Mouse (Mus musculus): ENCODE data around the gene Eme1. TPM values are rescaled to one million over a fixed set of nuclear protein-coding genes. Genes with fewer than 3 reads are reported as not detected.
A peak's percentile ranks its signal among the peaks of the same experiment; 100 is the strongest.

Gene Eme1
- polyA plus RNA-seq, 1 experiment from 2014 or later = 4.2 TPM

GRCm38 (mm10) chr11:94602356-94602955, 51.3 kb downstream of the Eme1 start:
- TF ChIP-seq CTCF (IDR thresholded peaks at IDR 0.05; ENCODE audit: low read depth) = no peak
- Histone ChIP-seq H3K9me3 (ENCODE audit: control insufficient read depth) (no peaks in the 10 kb centered on the region), H3K27me3 (replicated peaks; ENCODE audit: control insufficient read depth, insufficient read depth, low read length) (no peaks in the 10 kb centered on the region), H3K4me2 (replicated peaks; ENCODE audit: low read depth) (peak overlapping the region; percentile 73; the same call in 1 of the 2 replicates), H3K27ac (ENCODE audit: low read depth, low read length) (no peak overlapping the region), H3K36me3 (ENCODE audit: control insufficient read depth, insufficient read depth) (no peaks in the 10 kb centered on the region), H3K4me3 (ENCODE audit: low read depth, low read length) (no peak overlapping the region), H3K4me1 (replicated peaks; ENCODE audit: control insufficient read depth, insufficient read depth, low read length) (no peaks in the 10 kb centered on the region), H3K9ac (ENCODE audit: low read depth, low read length) (no peak overlapping the region)
- 67% methylated on average over 11 of the region's 11 CpGs for WGBS
- ATAC-seq = no peak

DNA sequence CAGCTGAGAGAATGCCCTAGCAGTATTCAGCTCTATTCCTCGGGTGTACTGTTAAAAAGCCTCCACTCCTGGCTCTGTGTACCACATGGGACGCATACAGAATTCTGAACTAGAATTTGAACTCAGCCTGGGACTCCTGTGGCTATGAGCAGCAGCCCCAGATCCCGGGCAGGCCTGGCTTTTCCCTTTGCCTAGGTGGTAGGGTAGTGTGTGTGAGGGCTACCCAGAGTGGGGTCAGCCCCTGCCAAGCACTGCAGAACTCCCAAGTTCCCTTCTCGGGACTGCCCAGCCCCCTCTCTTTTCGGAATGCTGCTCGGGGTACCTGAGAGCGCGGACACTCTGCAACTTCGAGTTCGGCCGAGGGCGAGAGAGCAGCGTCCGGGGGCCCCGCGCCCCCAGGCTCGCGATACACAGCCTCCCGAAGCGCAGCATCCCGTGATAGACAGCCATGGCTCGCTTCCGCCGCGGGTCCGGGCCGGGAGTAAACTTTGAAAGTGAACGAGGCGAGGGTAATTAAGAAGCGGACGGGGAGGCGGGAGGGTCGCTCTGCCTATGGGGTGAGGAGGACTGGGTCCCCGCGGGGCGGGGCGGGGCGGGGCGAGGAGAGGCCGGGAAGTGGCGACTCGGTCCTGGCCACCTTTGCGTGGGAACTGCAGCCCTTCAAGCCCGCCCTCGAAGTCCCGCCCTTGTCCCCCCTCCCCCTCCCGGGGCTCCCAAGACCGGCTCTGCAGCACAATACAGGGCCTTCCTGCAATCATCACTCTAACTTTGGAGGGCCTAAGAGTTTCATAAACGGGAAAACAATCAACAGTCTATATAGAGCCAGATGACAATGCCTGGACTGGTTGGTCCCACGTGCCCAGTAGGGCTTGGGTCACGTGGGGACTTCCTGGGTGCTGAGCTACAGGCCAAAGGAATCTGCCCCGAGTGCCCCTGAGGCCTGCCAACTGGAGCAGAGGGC, 52.2 kb downstream of the Eme1 start, which contains the start of gene Acsf2:
Gene Acsf2 (minus strand): TSS at position 551 of the 961 bp plus-strand sequence.
- peak; percentile 61 for ATAC-seq
- whole genome bisulfite sequencing = 3% methylated on average over 48 of the region's 52 CpGs
- Histone ChIP-seq H3K4me3 (ENCODE audit: low read depth, low read length) (peak within 1 kb of the TSS; percentile 44), H3K9ac (ENCODE audit: low read depth, low read length) (peak within 1 kb of the TSS; percentile 35), H3K36me3 (ENCODE audit: control insufficient read depth, insufficient read depth) (no peaks in the 10 kb centered on the region), H3K4me2 (replicated peaks; ENCODE audit: low read depth) (peak within 1 kb of the TSS; percentile 73), H3K27me3 (replicated peaks; ENCODE audit: control insufficient read depth, insufficient read depth, low read length) (no peaks in the 10 kb centered on the region), H3K4me1 (replicated peaks; ENCODE audit: control insufficient read depth, insufficient read depth, low read length) (no peaks in the 10 kb centered on the region), H3K9me3 (ENCODE audit: control insufficient read depth) (no peaks in the 10 kb centered on the region), H3K27ac (ENCODE audit: low read depth, low read length) (peak within 1 kb of the TSS; percentile 47)
- TF ChIP-seq CTCF (IDR thresholded peaks at IDR 0.05; ENCODE audit: low read depth) = no peak

DNA sequence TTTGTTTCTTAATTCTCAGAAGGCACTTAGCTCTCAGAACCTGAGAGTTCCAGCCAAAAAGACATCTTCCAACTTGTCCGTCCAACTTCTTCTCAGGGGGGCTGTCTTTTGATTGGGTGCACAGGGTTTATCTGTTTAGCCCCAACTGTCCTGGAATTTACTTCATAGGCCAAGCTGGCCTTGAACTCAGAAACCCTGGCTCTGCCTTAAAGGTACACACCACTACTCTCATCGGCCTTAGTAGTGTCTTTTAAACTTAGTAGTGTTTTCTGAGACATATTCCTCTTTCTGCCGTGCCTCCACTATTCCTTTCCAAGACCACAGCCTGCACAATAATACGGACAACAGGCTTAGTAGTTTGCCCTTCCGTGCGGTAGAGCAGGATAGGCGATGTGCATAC, 53.3 kb downstream of the Eme1 start:
- TF ChIP-seq CTCF (IDR thresholded peaks at IDR 0.05; ENCODE audit: low read depth) = no peak
- no peak overlapping the region for H3K27ac ChIP-seq (ENCODE audit: low read depth, low read length)
- 89% methylated on average over 7 of the region's 7 CpGs for WGBS
- no peaks in the 10 kb centered on the region for H3K36me3 ChIP-seq (ENCODE audit: control insufficient read depth, insufficient read depth)
- no peaks in the 10 kb centered on the region for H3K4me1 ChIP-seq (replicated peaks; ENCODE audit: control insufficient read depth, insufficient read depth, low read length)
- H3K9ac ChIP-seq (ENCODE audit: low read depth, low read length) = no peak overlapping the region
- no peaks in the 10 kb centered on the region for H3K27me3 ChIP-seq (replicated peaks; ENCODE audit: control insufficient read depth, insufficient read depth, low read length)
- ATAC-seq = no peak
- H3K4me3 ChIP-seq (ENCODE audit: low read depth, low read length) = peak overlapping the region; percentile 44
- H3K9me3 ChIP-seq (ENCODE audit: control insufficient read depth) = no peaks in the 10 kb centered on the region
- peak overlapping the region; percentile 73; the same call in 1 of the 2 replicates for H3K4me2 ChIP-seq (replicated peaks; ENCODE audit: low read depth)

- no peaks in the 10 kb centered on the region for H3K36me3 ChIP-seq (ENCODE audit: control insufficient read depth, insufficient read depth)
- no peak overlapping the region for H3K4me2 ChIP-seq (replicated peaks; ENCODE audit: low read depth)
- WGBS = 80% methylated on average over 6 of the region's 6 CpGs
- H3K9ac ChIP-seq (ENCODE audit: low read depth, low read length) = no peak overlapping the region
- H3K4me1 ChIP-seq (replicated peaks; ENCODE audit: control insufficient read depth, insufficient read depth, low read length) = no peaks in the 10 kb centered on the region
- ATAC-seq = no peak
- H3K27ac ChIP-seq (ENCODE audit: low read depth, low read length) = no peak overlapping the region
- no peaks in the 10 kb centered on the region for H3K27me3 ChIP-seq (replicated peaks; ENCODE audit: control insufficient read depth, insufficient read depth, low read length)
- no peaks in the 10 kb centered on the region for H3K9me3 ChIP-seq (ENCODE audit: control insufficient read depth)
- peak; percentile 56 for TF ChIP-seq CTCF (IDR thresholded peaks at IDR 0.05; ENCODE audit: low read depth)
- no peak overlapping the region for H3K4me3 ChIP-seq (ENCODE audit: low read depth, low read length)
Measured at GRCm38 (mm10) chr11:94598437-94599120, 55.2 kb downstream of the Eme1 start.

DNA sequence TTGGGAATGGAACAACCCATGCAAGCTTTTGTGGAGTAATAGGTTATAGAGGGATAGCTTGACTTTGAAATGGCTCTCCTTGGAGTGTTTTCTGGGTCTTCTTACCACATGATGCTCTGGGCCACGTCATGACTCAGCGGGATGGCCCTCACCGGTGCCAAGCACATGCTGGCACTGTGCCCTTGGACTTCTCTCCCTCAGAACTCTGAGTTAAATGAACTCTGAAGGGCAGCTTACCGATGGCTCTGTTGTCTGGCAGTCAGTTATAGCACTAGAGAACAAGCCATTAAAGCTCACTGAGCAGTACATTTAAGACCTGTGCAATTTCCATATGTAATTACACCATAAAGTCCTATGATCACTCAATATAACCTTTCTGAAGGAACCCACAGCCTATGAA, 56.4 kb downstream of the Eme1 start:
- Histone ChIP-seq H3K27me3 (replicated peaks; ENCODE audit: control insufficient read depth, insufficient read depth, low read length) (no peaks in the 10 kb centered on the region), H3K9me3 (ENCODE audit: control insufficient read depth) (no peaks in the 10 kb centered on the region), H3K4me3 (ENCODE audit: low read depth, low read length) (no peak overlapping the region), H3K36me3 (ENCODE audit: control insufficient read depth, insufficient read depth) (no peaks in the 10 kb centered on the region), H3K4me2 (replicated peaks; ENCODE audit: low read depth) (no peak overlapping the region), H3K4me1 (replicated peaks; ENCODE audit: control insufficient read depth, insufficient read depth, low read length) (no peaks in the 10 kb centered on the region), H3K27ac (ENCODE audit: low read depth, low read length) (peak overlapping the region; percentile 21; the same call in 1 of the 2 replicates), H3K9ac (ENCODE audit: low read depth, low read length) (no peak overlapping the region)
- 56% methylated on average over 4 of the region's 4 CpGs for whole genome bisulfite sequencing
- ATAC-seq = peak; percentile 55
- no peak for TF ChIP-seq CTCF (IDR thresholded peaks at IDR 0.05; ENCODE audit: low read depth)
